Comparison of ENCODE assay signal across 19 mouse cellular contexts in genomic region chr8:77329783-77330182, GRCm38 (mm10).
DNase-seq lines count a peak whose midpoint lies in the region; ATAC-seq and TF ChIP-seq lines count a peak whose summit lies in the region.
"Had no signal": no experiment of that assay in that cellular context is flagged by ENCODE, and none has a peak within 500 bp of the region (broad histone marks: within the 10 kb centered on the region; RNA-seq: fewer than 3 reads in every experiment).

No protein-coding gene starts in this region.

- no peak for ATAC-seq in intestine, embryonic 14.5 days (replicated peaks; ENCODE audit: low FRiP score, low TSS enrichment, low read depth)
- ATAC-seq in intestine, postnatal 0 days, result no peak
- ATAC-seq in limb, embryonic 13.5 days (ENCODE audit: low FRiP score, low read depth), result no peak
- no peak for ATAC-seq in limb, embryonic 15.5 days (ENCODE audit: insufficient number of reproducible peaks, low FRiP score, low TSS enrichment, low read depth)
- no peak for ATAC-seq in activated CD4-positive, CD25-positive, alpha-beta regulatory T cell, adult 4 months
- ATAC-seq: forebrain, embryonic 15.5 days; Patski had no signal

- H3K36me3 ChIP-seq in intestine, embryonic 14.5 days (ENCODE audit: control insufficient read depth, insufficient read depth, low read length), result peaks cover 11% of the 10 kb centered on the region; the same call in 1 of the 2 replicates
- peaks cover 19% of the 10 kb centered on the region for H3K36me3 ChIP-seq in intestine, postnatal 0 days (ENCODE audit: control insufficient read depth, insufficient read depth)
- peaks cover 11% of the 10 kb centered on the region for H3K36me3 ChIP-seq in limb, embryonic 13.5 days
- H3K36me3 ChIP-seq in limb, embryonic 10.5 days, result peaks cover 16% of the 10 kb centered on the region; the same call in 1 of the 2 replicates
- peaks cover 4% of the 10 kb centered on the region; the same call in 1 of the 2 replicates for H3K36me3 ChIP-seq in limb, embryonic 15.5 days
- H3K36me3 ChIP-seq: forebrain, embryonic 15.5 days; hindbrain, embryonic 12.5 days had no signal

- no peak overlapping the region for H3K27ac ChIP-seq in intestine, embryonic 14.5 days (ENCODE audit: low read depth)
- H3K27ac ChIP-seq in intestine, postnatal 0 days (ENCODE audit: low read depth, low read length), result no peak overlapping the region
- H3K27ac ChIP-seq in limb, embryonic 13.5 days, result peak overlapping the region; percentile 15; the same call in 1 of the 2 replicates
- H3K27ac ChIP-seq in limb, embryonic 10.5 days, result no peak overlapping the region
- H3K27ac ChIP-seq in limb, embryonic 15.5 days, result 0 out of 2 replicates have a peak overlapping the region, but pooled peaks have one; percentile 17
- H3K27ac ChIP-seq: embryonic facial prominence, embryonic 15.5 days; forebrain, embryonic 15.5 days; hindbrain, embryonic 12.5 days had no signal

- no peak for TF ChIP-seq CTCF in intestine, postnatal 0 days (IDR thresholded peaks at IDR 0.05; ENCODE audit: low read depth)

- WGBS in intestine, embryonic 14.5 days, result 74% methylated on average over 4 of the region's 4 CpGs
- 75% methylated on average over 4 of the region's 4 CpGs for WGBS in intestine, postnatal 0 days
- 70% methylated on average over 4 of the region's 4 CpGs for WGBS in limb, embryonic 13.5 days
- 94% methylated on average over 4 of the region's 4 CpGs for WGBS in limb, embryonic 10.5 days
- 76% methylated on average over 4 of the region's 4 CpGs for WGBS in limb, embryonic 15.5 days

- no peak overlapping the region for H3K4me3 ChIP-seq in intestine, embryonic 14.5 days (ENCODE audit: low read depth, low read length)
- no peak overlapping the region for H3K4me3 ChIP-seq in intestine, postnatal 0 days (ENCODE audit: low read depth, low read length)
- no peak overlapping the region for H3K4me3 ChIP-seq in limb, embryonic 13.5 days
- H3K4me3 ChIP-seq in limb, embryonic 10.5 days, result no peak overlapping the region
- H3K4me3 ChIP-seq in limb, embryonic 15.5 days, result no peak overlapping the region
- H3K4me3 ChIP-seq: embryonic facial prominence, embryonic 15.5 days; forebrain, embryonic 15.5 days; hindbrain, embryonic 12.5 days had no signal

- DNase-seq in intestine, embryonic 14.5 days (ENCODE audit: low spot score), result peak; percentile 49
- no peak for DNase-seq in limb, embryonic 10.5 days (ENCODE audit: low spot score)
- no peak for DNase-seq in gastrocnemius, postnatal 4 days (ENCODE audit: low spot score in 2 of 2)
- DNase-seq: adrenal gland, adult 8-10 months; adrenal gland, postnatal 36 days; cerebellum, adult 2 months; cerebellum, postnatal 10 days; gastrocnemius, postnatal 10 days; heart, postnatal 10 days; heart, postnatal 4 days had no signal

- no peak overlapping the region for H3K9ac ChIP-seq in intestine, embryonic 14.5 days (ENCODE audit: low read length)
- H3K9ac ChIP-seq in intestine, postnatal 0 days (ENCODE audit: low read depth, low read length), result no peak overlapping the region
- H3K9ac ChIP-seq in limb, embryonic 13.5 days, result no peak overlapping the region
- H3K9ac ChIP-seq in limb, embryonic 15.5 days, result no peak overlapping the region
- H3K9ac ChIP-seq: embryonic facial prominence, embryonic 15.5 days; forebrain, embryonic 15.5 days; hindbrain, embryonic 12.5 days had no signal

- no peak overlapping the region for H3K4me2 ChIP-seq in intestine, embryonic 14.5 days (ENCODE audit: low read length)
- H3K4me2 ChIP-seq in intestine, postnatal 0 days (replicated peaks; ENCODE audit: low read depth), result no peak overlapping the region
- no peak overlapping the region for H3K4me2 ChIP-seq in limb, embryonic 13.5 days (replicated peaks)
- no peak overlapping the region for H3K4me2 ChIP-seq in limb, embryonic 15.5 days
- H3K4me2 ChIP-seq: embryonic facial prominence, embryonic 15.5 days; forebrain, embryonic 15.5 days; hindbrain, embryonic 12.5 days had no signal

- no peaks in the 10 kb centered on the region for H3K9me3 ChIP-seq in intestine, embryonic 14.5 days (ENCODE audit: control insufficient read depth, low read length)
- H3K9me3 ChIP-seq in intestine, postnatal 0 days (ENCODE audit: control insufficient read depth), result no peaks in the 10 kb centered on the region
- no peaks in the 10 kb centered on the region for H3K9me3 ChIP-seq in limb, embryonic 13.5 days
- H3K9me3 ChIP-seq in limb, embryonic 10.5 days (replicated peaks), result no peaks in the 10 kb centered on the region
- H3K9me3 ChIP-seq in limb, embryonic 15.5 days, result no peaks in the 10 kb centered on the region
- H3K9me3 ChIP-seq: embryonic facial prominence, embryonic 15.5 days; forebrain, embryonic 15.5 days; hindbrain, embryonic 12.5 days had no signal

- 0 out of 2 replicates have a peak, but pooled peaks cover 2% of the 10 kb centered on the region for H3K4me1 ChIP-seq in intestine, embryonic 14.5 days (replicated peaks; ENCODE audit: control insufficient read depth, insufficient read depth, low read length)
- H3K4me1 ChIP-seq in intestine, postnatal 0 days (replicated peaks; ENCODE audit: control insufficient read depth, insufficient read depth, low read length), result no peaks in the 10 kb centered on the region
- H3K4me1 ChIP-seq in limb, embryonic 13.5 days, result peaks cover 23% of the 10 kb centered on the region
- no peaks in the 10 kb centered on the region; the same call in 1 of the 2 replicates for H3K4me1 ChIP-seq in limb, embryonic 10.5 days
- H3K4me1 ChIP-seq in limb, embryonic 15.5 days, result peaks cover 6% of the 10 kb centered on the region; the same call in 1 of the 2 replicates
- H3K4me1 ChIP-seq: forebrain, embryonic 15.5 days had no signal

- no peaks in the 10 kb centered on the region for H3K27me3 ChIP-seq in intestine, embryonic 14.5 days (replicated peaks; ENCODE audit: control insufficient read depth, insufficient read depth, low read length)
- no peaks in the 10 kb centered on the region for H3K27me3 ChIP-seq in intestine, postnatal 0 days (replicated peaks; ENCODE audit: control insufficient read depth, insufficient read depth, low read length)
- no peaks in the 10 kb centered on the region for H3K27me3 ChIP-seq in limb, embryonic 13.5 days
- no peaks in the 10 kb centered on the region for H3K27me3 ChIP-seq in limb, embryonic 10.5 days (ENCODE audit: low read depth, poor library complexity, severe bottlenecking)
- H3K27me3 ChIP-seq in limb, embryonic 15.5 days, result no peaks in the 10 kb centered on the region
- H3K27me3 ChIP-seq: CH12.LX; embryonic facial prominence, embryonic 15.5 days; forebrain, embryonic 15.5 days; hindbrain, embryonic 12.5 days; Patski had no signal

Comparison
In these comparisons a context has a peak if more than half of its experiments do, and no peak if none do; other contexts are left out.
1. H3K27ac ChIP-seq: peak in limb, embryonic 13.5 days (single experiment) and limb, embryonic 15.5 days (single experiment); none in intestine, embryonic 14.5 days (single experiment), intestine, postnatal 0 days (single experiment) and limb, embryonic 10.5 days (single experiment).